Mouse (Mus musculus) gastrocnemius, postnatal 14 days (tissue): ENCODE data around the gene Cdkn2c. TPM values are rescaled to one million over a fixed set of nuclear protein-coding genes. Genes with fewer than 3 reads are reported as not detected.

Source experiments
- DNase-seq: peaks from one replicate; pipeline ENCODE4 v3.0.0; 2021; ENCODE audit warnings: mixed read lengths
- intact Hi-C: fragments of 180-260 bp; cut with DNase I; formaldehyde crosslinking; loops from one replicate; pipeline ENCODE4 v1.15.1; 2025; ENCODE audit warnings: low total_unique reads
- total RNA-seq, 2 experiments: library from RNA; stranded (reverse); gene quantifications; 2 replicates each; pipeline ENCODE4 v1.2.3; 2021

Cdkn2c gene
- total RNA-seq, 2 experiments from 2014 or later: 12.2 to 12.4 TPM

DNA sequence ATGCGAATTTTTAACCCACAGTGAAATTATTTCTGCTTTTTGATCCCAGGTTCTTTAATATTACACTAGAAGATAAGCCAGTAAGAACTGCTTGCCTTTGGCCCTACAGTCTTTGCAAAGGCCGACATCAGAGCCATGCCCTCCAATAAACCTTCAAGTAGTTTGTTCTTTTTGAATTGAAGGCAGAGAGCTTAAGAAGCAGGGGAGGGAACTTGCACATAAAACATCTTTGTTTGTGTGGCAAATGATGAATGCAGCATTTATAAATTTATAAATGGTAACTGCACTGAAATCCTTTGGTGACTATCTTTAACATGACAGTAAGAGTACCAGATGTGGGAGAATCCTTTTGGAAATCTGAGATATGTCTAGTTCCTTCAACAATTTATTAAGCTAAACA lies 7.4 kb downstream of the Cdkn2c start:
- intact Hi-C loops: no loop called here
- no peak for DNase-seq

GRCm38 (mm10) chr4:109658826-109659225 lies 8.2 kb downstream of the Cdkn2c start:
- intact Hi-C loops: no loop called here
- no peak for DNase-seq

DNA sequence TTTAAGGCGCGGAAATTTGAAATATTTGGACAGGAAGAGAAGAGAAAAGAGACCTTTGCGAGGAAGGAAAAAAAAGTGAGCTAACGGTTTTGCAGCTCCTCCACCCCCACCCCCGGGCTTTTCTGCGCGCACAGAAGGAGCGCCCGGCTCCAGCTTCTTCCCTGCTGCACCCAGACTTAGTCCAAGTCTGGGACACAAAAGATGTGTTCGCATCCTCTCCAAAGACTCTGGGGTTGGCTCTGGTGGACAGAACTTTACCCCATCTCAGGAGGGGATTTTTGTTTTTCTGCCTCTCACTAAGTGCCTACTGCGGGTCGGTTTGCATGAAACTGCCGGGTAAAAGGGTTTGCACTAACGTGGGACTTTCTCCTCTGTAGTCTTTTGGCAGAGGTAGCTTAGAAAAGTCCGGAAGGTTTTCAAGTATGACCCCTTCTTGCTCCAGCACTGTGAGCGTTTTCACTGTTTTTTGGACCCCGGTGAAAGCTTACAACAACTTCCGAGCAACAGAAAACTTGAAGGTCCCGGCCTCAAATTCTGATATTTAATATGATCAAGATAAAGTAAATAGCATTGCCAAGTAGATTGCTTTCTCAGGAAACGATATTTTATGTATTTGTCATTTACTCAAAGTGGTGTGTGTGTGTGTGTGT lies 9.0 kb downstream of the Cdkn2c start:
- no peak for DNase-seq
- intact Hi-C loops: no loop called here

DNA sequence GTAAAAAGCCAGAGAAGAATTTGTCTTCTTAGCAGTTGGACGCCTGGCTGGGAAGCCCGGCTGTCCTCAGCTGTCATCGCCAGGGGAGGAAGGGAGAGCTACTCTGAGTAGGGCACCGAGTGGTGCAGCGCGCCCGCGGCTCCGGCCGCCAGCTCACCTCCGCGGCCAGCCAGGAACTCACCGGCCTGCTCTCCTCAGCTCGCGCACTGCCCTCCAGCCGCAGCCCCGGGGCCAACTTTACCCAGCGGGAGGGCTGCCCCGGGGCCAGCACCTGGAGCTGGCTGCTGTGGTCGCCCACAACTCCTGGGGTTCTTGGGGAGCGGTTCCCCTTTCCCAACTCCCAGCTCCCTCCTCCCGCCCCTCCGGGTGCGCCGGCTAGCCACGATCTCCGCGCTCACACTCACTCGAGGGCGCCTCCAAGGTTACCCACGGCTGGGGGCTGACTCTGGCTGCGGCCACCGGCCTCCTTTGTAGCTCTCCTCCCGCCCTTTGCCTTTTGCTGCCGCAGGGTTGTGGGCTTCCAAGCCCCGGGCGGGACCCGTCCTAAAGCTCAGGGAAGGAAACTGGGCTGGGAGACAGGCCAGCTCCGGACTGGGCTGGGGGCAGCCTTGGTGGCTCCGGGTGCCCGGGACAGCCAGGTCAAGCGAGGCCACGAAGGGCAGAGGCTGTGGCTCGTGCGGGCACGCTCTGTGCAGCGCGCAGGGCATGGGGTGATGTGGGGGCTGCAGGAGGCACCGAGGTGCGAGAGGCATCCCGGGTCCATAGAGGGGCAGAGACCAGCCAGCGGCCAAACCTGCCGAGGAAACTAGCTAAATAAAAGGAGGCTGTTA lies 9.8 kb downstream of the Cdkn2c start:
- peak; percentile 51 for DNase-seq
- intact Hi-C loops: no loop called here

DNA sequence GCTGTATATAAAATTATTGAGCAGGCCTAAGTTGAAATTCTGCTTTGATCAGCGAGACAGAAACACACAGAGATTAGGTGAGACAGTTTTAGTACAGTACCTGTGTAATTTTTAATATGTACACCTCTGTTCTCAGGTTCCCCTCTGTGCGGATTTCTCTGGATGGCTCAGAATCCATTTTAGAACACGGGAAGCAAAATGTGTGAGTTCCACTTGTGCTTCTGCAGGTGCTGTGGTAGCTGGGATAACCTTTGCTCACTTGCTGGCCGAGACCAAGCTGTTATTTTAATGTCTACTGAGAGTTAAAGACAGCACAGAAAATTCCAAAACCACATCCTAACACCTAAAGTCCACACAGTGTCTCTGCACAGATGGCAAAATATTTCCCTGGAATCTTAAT lies 10.7 kb downstream of the Cdkn2c start:
- intact Hi-C loops: no loop called here
- DNase-seq: no peak

- intact Hi-C loops: no loop called here
- DNase-seq: no peak
These were observed 11.3 kb downstream of the Cdkn2c start for GRCm38 (mm10) chr4:109655738-109656137.

DNA sequence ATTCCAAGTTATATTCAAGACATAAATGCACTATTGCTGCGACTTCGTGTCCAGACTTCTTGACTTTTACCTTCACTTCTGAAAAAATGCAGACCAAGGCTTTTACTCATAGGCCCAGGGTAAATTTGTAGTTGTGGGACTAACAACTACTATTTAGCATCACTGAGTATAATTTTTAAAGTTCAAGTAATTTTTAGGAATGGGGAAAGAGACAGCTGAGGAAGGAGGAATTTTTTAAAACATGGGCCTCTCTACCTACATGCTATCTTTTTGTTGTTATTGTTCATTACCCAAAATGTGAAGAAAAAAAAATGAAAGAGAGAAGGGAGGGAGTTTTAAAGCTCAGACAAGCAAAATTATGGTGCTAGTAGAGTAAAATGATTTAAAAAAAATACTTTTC lies 12.3 kb downstream of the Cdkn2c start:
- no peak for DNase-seq
- intact Hi-C loops: no loop called here

DNA sequence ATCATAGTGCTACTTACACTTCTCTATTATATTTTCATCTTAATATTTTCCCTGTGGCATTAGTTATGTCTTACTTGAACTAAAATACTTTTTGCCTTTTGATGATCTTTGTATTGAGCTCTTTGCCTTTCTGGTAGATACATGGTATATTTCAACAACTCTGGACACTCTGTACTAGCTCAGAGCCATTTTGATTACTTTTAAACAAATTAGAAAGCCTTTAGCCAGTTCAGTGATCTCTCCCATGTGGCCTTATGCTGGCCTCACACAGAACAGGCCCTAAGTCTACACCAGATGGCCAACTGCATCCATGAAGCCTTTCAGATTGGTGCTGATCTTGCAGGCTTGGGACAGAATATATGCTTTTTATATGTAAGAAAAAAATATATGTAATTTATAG lies 13.7 kb downstream of the Cdkn2c start:
- intact Hi-C loops: no loop called here
- no peak for DNase-seq

DNA sequence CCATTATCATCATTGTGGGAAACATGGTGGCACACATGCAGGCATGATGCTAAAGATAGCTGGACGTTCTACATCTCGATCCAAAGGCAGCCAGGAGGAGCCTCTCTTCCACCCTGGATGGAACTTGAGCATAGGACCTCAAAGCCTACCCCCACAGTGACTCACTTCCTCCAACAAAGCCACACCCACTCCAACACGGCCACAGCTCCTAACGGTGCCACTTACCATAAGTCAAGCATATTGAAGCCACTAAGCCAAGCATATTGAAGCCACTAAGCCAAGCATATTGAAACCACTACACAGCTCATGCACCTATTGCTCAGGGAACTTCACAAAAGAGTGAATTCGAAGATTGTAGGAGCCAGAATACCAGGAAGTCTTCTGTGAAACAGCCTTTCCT lies 17.7 kb downstream of the Cdkn2c start:
- DNase-seq: no peak
- intact Hi-C loops: no loop called here

- intact Hi-C loops: no loop called here
- no peak for DNase-seq
These were observed 19.7 kb downstream of the Cdkn2c start for GRCm38 (mm10) chr4:109647281-109647680.

- intact Hi-C loops: no loop called here
These were observed 25.5 kb downstream of the Cdkn2c start for GRCm38 (mm10) chr4:109641451-109641850.

GRCm38 (mm10) chr4:109640141-109640540 lies 26.8 kb downstream of the Cdkn2c start:
- intact Hi-C loops: no loop called here
- no peak for DNase-seq

More at GRCm38 (mm10) chr4:109641451-109641850, 25.5 kb downstream of the Cdkn2c start:
- DNase-seq: peak; percentile 5

GRCm38 (mm10) chr4:109639356-109639755 lies 27.6 kb downstream of the Cdkn2c start:
- no peak for DNase-seq
- intact Hi-C loops: no loop called here

GRCm38 (mm10) chr4:109634971-109635370 lies 32.0 kb downstream of the Cdkn2c start:
- no peak for DNase-seq
- intact Hi-C loops: no loop called here

- intact Hi-C loops: no loop called here
- no peak for DNase-seq
These were observed 36.0 kb downstream of the Cdkn2c start for GRCm38 (mm10) chr4:109631029-109631428.

- intact Hi-C loops: no loop called here
- DNase-seq: no peak
These were observed 36.8 kb downstream of the Cdkn2c start for GRCm38 (mm10) chr4:109630215-109630614.

- intact Hi-C loops: no loop called here
- DNase-seq: no peak
These were observed 54.4 kb downstream of the Cdkn2c start for GRCm38 (mm10) chr4:109612596-109612995.
